Mouse (Mus musculus): ENCODE measurements at regions not wholly inside any gene's neighbourhood (a gene's known extent, or its start where the extent isn't known, plus 50 kb on each side); places are given as distances from the start of the nearest gene placed in this dataset.
A peak's percentile ranks its signal among the peaks of the same experiment; 100 is the strongest.

DNA sequence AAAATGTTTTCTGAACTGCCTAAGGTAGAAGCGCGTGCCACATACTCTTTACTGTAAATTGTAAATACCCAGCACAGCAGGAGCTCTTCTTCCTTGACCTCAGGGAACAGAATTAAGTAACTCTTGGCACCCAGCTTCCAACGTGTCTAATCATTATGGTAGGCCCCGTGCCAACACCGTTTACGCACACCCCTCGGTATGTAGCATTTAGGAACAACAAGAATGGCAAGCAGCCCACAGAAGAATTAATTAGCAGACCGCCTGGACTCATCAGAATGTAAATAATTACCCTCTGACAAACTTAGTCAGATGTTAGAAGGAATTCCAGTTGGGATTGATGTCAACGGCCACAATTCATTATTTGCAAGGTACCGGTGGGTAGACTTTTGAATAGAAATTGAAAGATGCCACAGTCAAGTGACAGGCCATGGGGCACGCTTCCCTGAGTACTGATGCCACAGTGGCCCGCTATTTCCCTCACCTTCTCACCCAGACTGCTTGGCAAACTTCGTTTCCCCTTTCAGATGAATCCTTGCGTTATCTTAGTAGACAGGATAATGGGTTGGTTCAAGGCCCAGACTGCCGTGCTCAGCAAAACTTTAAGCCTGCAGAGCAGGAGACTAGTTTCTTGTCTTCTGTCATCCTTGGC, 81.2 kb upstream of the Galnt5 start:
- no peak for DNase-seq

DNA sequence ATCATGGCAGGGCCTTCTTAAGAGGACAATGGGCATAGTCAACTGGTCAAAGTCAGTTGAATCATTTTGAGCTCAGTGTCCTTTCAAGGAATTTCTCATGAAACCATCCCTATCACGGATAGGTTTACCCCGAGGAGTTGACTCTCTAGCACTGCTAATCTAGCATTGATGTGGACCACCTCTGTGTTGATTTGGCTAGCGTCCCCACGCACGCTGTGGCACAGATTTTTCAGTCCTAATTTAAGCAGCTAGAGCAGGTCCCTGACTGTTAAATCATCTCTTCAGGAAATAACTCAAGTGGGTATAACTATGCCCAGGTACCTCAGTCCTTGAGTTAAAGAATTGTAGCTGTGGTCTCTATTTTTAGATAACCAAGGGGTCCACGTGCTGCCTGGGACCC, 80.0 kb upstream of the Galnt5 start:
- no peak for DNase-seq

DNA sequence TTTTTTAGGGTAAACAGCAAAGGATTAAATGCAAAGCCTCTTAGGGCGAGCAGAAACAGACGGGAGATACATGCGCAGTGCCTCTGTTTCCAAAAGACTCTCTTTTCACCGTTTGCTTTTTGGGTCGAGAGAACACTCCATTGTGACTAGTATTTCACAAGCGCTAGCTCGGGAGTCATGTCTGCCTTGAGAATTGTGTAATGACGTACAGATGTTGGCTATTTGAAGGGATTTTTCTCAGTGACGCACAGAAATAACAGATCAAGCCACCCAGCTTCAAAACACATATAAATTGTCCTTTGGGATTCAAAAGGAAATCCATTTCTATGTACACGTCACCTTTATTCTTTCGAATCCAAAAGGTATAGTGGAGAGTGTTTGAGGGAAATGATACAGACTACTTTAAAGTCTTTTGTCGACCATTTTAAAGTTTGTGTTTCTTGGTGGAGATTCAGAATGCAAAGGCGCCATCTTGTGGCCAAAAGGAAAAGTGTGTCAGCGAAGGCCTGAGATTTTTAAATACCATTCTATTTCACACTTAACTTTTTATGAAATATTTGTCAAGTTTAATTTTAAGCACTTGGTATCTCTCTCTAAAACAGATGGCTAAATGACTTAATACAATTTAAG, 78.5 kb upstream of the Galnt5 start:
- peak; percentile 71 for DNase-seq

DNA sequence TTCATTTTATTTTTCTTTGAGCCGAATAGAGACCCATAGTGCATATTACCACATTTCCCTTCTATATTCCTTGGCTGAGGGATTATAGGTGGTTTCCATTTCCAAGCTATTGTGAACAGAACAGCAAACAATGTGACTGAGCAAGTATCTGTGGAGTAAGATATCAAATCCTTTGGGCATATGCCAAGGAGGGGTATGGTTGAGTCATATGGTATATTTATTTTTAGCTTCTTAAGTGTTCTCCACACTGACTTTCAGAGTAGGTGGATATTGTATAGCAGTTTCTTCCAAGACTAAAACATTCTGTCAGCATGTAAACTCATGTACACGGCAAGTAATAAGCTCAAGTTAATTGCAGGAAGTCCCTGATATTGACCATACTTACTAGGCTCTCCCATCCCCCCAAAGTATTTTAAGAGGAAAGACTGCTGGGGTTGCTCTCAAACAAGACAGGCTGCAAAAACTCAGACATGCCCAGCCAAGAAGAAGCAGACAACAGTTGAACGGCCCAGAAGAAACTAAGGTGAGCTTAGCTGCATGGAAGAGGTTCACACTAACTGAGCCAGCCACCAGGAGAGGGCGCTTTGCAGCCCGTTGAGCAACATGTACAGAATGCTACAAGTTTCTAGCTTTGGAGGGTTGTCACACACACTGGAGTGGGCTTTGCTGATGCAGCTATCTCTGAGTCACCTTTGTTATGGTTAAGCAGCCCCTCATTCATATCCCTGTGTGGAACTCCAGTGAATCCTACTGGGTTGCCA, 63.4 kb upstream of the Galnt5 start:
- DNase-seq, result no peak
